Mouse (Mus musculus) right cerebral cortex, postnatal 25 days (tissue): ENCODE data around the gene Themis.

Experiments used
- DNase-seq: peaks from one replicate; pipeline ENCODE4 v3.0.0; 2022

Themis gene

DNA sequence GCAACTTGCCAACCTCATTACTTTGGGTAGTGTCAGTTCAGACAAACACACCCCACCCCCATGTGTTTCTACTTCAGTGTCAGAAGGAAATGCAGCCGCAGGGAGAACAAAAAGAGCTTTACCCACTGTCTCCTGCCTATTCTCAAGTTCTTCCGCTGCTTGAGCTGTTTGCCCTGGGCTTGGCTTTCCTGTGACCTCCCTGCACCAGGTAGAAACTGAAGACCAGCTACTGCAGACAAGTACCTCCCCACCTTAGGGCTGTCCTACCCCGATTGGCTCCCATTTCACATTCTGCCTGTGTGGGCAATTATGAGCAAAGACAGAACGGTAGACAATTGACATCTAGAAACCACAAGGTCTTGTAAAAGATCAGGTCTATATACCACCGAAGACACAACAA lies at the start of gene Themis:
Themis (plus strand) TSS at position 100 of the 400 bp plus-strand sequence.
- DNase-seq: no peak

- DNase-seq: no peak
Measured at GRCm38 (mm10) chr10:28619415-28619814, 48.7 kb upstream of the Themis start.

- no peak for DNase-seq
Measured at GRCm38 (mm10) chr10:28636096-28636495, 32.1 kb upstream of the Themis start.

DNA sequence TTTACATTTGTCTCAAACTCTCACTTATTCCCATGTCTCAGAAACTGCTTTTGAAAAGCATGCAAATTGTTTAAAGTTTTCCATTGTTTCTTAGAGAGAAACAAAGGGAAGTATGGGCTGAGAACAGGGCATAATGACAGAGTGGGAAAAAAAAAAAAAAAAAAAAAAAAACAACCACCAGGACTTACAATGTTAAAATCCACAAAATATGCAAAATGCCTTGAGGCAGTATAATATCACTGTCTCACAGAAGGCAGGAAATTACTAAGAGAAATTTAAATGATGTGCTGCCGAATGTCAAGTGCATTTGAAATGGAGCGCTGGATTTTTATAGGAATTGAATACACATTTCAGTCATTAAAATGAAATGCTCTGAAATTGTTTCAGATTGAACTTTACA lies 26.3 kb upstream of the Themis start:
- no peak for DNase-seq

DNA sequence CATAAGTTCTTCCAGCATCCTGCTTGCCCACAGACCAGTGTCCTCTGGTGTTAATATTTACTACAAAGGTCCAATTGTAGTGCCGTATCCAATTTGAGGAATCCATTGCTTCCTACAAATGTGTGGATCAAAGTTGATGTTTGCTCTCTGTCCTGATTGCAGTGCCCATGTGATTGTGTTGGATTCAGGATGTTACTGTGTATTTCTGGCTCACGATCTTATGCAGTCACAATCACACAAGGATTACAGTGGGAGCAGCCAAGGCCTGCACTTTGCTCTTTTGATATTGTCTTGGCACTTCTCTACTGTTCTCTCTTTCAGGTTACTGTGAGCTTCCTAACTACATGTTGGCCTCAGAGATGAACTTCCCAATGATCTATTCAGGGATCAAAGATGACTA lies 20.3 kb upstream of the Themis start:
- no peak for DNase-seq

GRCm38 (mm10) chr10:28649109-28649899 lies 18.9 kb upstream of the Themis start:
- DNase-seq: no peak

DNA sequence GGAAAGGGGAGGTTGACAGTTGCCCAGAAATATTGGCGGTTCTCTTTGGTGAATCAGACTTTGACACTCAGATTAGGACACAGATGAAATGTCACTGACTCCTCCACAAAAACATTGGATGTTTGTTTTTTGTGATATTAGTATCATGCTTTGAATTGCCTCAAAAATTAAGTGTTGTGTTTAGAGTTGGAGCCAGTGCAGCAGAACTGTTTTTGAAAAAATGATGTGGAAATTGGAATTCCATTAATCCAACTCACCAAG lies 18.3 kb upstream of the Themis start:
- no peak for DNase-seq

- no peak for DNase-seq
Measured at GRCm38 (mm10) chr10:28651910-28652309, 16.2 kb upstream of the Themis start.

GRCm38 (mm10) chr10:28654733-28655132 lies 13.4 kb upstream of the Themis start:
- no peak for DNase-seq

DNA sequence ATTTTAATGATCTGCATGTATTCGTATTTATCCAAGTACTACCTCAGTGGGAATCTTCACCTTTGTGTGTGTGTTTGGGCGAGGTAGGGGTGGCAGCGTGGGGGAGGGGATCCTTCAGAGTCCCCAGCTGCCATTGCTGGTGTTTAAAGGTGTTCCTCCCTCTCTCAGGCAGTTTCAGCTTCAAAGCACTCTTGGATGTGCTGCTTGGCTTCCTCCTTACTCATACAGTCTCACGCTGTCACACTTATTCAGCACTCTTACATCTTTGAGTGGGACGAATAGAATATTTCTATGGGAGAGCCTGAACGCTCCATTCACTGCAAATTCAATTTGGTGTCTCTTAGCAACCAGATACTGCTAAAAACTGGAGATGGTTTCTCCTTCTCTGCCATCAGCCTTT lies 3.0 kb upstream of the Themis start:
- no peak for DNase-seq

- DNase-seq: no peak
Measured at GRCm38 (mm10) chr10:28673931-28674330, 5.8 kb downstream of the Themis start.

DNA sequence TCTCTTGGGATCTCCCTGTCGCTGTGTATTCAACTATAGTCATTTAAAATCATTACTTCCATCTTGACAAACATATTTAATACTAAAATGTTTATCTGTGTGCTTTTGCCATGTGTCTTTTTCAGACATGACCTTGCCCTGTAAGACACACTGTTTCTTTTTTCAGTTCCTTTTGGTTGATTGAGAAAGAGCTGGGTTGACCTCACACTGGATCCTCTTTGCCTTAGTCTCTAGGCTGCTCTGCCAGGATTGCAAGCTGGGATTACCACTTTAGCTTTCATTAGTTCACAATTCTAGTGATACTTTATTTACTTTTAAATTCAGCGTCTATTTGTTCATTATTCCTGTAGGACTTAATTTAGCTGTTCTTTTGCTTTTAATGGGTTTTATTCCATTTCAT lies 7.2 kb downstream of the Themis start:
- no peak for DNase-seq

DNA sequence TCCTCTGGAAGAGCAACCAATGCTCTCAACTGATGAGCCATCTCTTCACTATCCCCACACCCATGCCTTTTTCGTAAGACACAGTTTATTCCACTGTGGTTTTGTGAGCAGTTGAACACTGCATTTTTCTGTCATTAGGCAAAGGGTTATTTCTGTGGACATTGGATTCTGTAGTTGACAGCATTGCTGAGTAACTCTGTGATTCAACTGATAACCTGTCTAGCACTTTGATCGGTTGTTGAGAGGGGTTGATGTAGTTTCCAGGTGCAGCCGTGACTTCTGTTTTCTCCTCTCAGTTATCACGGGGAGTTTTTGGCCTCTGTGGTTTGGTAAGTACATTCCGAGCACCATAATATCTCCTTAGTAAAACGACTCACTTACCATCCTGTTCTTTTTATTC lies 26.8 kb downstream of the Themis start:
- DNase-seq: no peak

DNA sequence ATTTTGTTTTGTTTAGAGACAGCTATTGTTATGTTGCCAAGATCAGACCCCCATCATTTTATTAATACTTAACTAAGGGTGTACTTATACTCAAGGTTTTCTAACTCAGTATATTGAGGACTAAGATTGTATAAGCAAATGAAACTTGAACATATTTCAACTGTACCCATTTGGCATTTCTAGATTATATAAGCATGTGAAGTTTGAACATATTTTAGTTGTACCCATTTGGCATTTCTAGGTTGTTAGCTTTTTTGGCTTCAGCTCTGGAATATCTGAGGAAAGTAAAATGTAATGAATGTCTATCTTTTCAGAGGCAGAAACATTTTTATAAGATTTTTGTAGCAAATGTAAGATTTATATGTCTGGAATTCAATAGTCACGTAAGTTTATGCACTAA lies 27.9 kb downstream of the Themis start:
- no peak for DNase-seq

DNA sequence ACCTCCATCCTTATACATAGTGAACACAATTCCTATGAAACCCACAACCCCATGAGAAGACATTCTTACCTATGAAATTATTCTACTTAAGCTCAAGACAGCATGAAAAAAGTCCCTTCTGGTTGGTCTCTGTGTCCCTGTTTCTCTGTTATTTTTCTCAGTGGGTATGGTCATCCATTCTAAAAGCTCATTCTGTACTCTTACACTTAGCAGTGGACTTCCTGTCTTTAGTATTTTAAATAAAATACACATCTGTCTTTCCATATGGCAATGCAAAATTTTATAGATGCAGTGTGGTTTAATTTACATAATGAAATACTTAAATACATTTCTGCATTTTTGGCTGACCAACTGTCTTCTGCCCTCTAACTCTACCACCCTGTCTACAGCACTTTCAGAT lies 30.0 kb downstream of the Themis start:
- no peak for DNase-seq

DNA sequence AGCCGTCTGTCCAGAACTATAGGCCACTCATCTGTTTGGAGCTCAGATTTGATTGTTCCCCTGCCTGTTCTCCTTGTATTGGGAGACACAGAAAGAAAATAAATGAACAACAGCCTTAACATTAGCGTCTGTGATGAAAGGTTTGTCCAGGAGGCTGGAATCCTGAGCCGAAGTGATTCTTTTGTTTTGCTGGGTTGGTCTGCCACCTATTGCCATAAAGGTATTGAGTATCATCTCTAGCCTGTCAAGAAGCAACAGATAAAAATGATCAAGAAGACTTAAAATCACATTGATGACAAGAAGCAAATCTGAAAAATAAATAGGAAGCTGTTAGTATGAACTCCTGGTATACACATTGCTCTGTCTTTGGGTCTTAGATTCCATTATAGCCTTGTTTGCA lies 53.7 kb downstream of the Themis start:
- DNase-seq: no peak

DNA sequence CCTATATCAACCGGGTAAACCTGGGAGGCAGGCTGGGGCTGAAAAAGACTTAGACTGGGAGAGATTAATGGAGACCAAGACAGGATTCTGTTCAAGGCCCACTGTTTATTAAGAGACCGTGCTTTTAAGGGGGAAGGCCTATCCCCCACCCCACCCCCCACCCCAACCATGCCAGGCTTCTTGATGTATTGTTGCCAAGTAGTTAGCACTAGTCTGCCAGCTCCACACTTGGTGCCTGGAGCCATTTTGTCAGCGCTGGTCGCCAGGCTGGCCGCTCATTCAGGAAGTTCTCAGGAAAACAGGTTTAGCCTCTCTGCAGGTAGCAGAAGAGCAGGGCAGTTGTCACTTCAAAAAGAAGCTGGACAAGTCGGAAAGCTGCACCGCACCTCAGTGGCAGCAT lies 55.1 kb downstream of the Themis start:
- DNase-seq: no peak

DNA sequence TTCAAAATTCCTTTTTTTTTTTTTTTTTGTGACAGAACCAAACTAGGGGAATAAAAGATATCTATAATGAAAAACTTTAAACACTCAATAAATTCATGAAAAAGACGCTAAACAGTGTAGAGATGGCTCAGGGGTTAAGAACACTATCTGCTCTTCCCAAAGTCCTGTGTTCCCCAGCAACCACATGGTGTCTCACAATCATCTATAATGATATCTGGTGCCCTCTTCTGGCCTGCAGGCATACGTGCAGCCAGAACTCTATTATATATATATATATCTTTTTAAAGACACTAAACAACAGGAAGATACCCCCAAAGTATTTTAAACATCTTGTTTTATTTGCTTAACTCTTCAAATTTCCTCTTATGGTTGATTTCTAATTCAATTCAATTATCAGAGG lies 62.0 kb downstream of the Themis start:
- DNase-seq: no peak

DNA sequence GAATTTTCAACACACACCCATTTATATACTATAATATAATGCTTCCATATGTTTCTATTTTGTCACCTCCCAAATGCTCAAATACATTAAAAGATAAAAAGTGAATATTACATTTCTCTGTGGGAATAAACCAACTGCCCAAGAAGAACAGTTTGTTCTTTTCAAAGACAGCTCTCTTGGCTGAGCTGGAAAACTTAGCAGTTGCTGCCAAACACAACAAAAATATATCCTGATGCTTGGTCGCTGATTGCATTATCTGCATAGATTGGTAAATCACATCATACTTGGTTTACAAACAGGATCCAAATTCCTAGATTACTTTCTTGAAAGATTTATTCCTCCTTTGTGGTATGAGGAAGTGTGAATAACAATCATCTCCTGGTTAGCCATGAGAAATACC lies 69.8 kb downstream of the Themis start:
- no peak for DNase-seq

DNA sequence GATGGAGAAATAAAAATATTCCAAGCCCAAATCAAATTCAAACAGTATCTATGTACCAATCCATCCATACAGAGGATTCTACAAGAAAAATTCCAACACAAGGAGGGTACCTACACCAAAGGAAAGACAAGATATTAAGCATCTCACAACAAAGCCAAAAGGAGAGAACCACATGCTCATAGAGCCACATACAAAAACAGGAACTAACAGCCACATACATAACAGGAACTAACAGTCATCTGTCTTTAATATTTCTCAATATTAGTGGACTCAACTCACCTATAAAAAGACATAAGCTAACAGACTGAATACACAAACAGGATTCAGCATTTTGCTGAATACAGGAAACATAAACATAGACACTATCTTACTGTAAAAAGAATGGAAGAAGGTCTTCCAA lies 78.3 kb downstream of the Themis start:
- no peak for DNase-seq

DNA sequence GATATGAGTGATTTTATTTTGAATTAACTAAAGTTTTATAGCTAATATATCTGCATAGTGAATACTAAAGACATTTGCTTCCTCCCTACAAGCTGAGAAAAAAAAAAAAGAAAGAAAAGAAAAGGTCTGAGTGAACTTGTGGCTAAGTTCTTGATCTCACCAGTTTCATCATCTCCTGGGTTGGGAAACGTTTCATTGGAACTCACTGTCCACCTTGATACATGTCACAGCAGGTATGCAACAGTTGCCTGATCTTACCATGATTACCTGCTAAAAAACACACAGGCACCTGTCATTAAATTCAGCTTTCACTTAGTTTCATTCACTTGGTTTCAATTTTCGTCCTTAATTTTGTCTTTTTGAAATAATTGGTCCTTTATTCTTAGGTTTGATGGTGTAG lies 85.2 kb downstream of the Themis start:
- DNase-seq: no peak

DNA sequence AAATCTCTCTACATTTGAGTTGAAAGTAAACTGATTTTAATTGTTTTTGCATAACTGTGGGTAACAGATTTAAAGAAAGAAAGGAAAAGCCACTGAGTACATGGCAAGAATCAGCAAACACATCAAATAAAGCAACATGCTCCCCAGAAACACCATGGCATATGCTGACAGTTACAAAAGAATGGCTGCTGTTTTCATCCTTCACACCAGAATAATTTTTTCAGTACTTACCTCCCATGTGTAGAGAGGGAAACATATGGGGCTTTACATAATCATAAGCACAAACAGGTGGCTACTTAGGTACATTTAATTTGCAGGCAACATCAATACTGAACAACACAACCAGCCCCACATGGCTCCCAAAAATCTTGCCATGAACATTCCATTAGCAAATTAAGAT lies 86.8 kb downstream of the Themis start:
- no peak for DNase-seq

DNA sequence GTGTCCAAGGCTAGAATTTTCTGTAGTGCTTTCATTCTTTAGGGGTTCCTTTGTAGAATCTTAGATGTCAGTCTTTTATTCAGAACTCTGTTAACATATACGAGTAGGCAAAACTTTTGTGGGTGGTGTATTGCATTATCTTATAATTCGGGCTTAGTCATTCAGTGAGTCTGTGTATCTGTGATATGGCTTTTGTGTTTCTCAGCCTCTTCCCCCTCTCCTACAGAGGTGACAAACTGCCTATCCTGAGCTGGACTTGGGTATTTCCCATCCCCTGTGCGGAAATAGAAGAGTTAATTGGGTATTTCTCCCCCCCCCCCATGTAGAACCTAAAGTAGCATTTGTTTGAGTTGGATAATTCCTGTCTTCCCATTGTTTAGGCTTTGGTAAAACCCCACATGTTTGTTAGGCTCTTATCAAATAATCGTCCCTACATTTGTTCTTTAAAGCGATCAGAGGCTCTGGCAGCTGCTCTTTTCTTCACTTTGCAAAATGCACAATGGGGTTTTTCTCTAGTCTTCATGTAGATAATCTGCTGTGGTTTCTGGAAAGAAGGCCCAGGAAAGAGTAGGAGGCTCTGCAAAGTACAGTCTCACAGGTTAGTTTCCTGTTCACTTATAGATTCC lies 108.7 kb downstream of the Themis start:
- no peak for DNase-seq

- no peak for DNase-seq
Measured at GRCm38 (mm10) chr10:28799469-28799868, 131.3 kb downstream of the Themis start.

GRCm38 (mm10) chr10:28805160-28805559 lies 137.0 kb downstream of the Themis start:
- DNase-seq: no peak
